Mouse (Mus musculus) gastrocnemius, adult 2 months (tissue): ENCODE data around the gene Rapgef4. TPM values are rescaled to one million over a fixed set of nuclear protein-coding genes. Genes with fewer than 3 reads are reported as not detected.
A peak's percentile ranks its signal among the peaks of the same experiment; 100 is the strongest.

ENCODE experiments used
- DNase-seq: peaks from one replicate; pipeline ENCODE4 v3.0.0; 2022
- H3K27ac ChIP-seq: fragments of 200-600 bp; 2 replicates; pipeline ENCODE4 v1.8.1; 2022; ENCODE audit warnings: mild to moderate bottlenecking
- H3K4me3 ChIP-seq: fragments of 200-600 bp; 2 replicates; pipeline ENCODE4 v1.8.1; 2022; ENCODE audit warnings: mild to moderate bottlenecking, moderate library complexity
- CTCF ChIP-seq: fragments of 200-600 bp; IDR thresholded peaks from 2 replicates; pipeline ENCODE4 v1.8.1; 2022; ENCODE audit warnings: antibody characterized with exemption, mild to moderate bottlenecking, moderate library complexity
- intact Hi-C: fragments of 180-260 bp; cut with DNase I; formaldehyde crosslinking; loops from one replicate; pipeline ENCODE4 v1.15.1; 2025
- total RNA-seq, 2 experiments: library from RNA; stranded (reverse); gene quantifications; 2 replicates each; pipeline ENCODE4 v1.2.3; 2021

Rapgef4 gene
- total RNA-seq, 2 experiments from 2014 or later = 1.8 to 3.2 TPM

DNA sequence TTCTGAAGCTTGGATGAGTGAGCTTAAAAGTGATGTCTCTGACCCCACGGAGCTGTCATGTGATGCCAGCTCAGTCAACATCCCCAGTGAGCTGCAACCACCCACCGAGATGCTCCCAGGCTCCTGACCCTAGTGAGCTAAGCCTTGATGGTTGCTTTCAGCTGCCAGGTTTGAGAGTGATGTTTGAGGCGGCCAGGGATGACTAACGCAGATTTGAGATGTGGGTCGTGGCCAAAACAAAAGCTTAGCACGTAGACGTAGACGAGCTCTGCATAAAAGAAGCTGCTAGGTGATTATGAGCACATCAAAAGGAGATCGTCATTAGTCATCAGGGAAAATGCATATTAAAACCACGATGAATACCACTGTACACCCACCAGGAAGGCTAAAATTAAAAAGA is 16.8 kb upstream of the Rapgef4 start:
- Histone ChIP-seq H3K4me3 (no peak overlapping the region), H3K27ac (no peak overlapping the region)
- DNase-seq = no peak
- intact Hi-C loops = no loop called here
- no peak for TF ChIP-seq CTCF

DNA sequence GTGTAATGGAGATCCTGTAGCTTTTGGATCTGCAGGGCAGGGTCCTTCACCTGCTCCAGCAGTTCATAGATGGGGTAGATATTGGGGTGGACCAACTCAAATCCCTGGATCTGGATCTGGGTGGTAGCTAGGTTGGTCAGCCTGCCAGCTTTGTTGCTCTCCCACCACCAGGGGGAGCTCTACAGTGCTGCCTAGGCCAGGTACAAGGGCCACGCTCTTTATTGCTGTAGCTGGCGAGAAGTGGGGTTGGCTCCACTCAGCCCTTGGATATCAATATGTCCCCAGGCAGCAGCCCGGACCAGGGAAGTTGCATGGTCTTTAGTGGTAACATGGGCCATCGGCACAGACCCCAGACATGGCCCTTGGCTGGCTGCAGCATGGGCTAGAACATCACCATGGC is 15.6 kb upstream of the Rapgef4 start:
- intact Hi-C loops = no loop called here
- peak; percentile 32 for DNase-seq

DNA sequence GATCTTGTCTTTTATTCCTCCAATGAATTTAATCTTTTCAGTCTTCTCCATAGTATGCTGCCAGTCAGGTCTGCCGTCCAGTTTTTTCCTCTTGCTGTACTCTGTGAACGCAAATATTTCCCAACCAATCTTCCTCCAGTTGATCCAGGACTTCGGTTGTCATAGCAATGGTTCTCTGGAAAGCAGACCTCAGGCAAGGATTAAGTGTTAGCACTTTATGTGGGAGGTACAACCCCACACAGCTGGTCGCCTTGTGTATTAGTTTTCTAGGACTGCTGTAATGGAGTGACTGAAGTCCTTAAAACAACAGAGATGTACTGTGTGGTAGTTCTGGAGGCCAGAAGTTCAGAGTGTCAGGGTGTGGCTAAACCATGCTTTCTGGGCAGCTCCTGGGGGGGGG is 14.3 kb upstream of the Rapgef4 start:
- intact Hi-C loops = no loop called here
- no peak for DNase-seq
- Histone ChIP-seq H3K4me3 (no peak overlapping the region), H3K27ac (no peak overlapping the region)
- no peak for TF ChIP-seq CTCF

More for the DNA sequence above, 15.6 kb upstream of the Rapgef4 start:
- Histone ChIP-seq H3K27ac (no peak overlapping the region), H3K4me3 (no peak overlapping the region)
- peak; percentile 62 for TF ChIP-seq CTCF

- no peak for DNase-seq
- Histone ChIP-seq H3K27ac (no peak overlapping the region), H3K4me3 (no peak overlapping the region)
- intact Hi-C loops = no loop called here
- no peak for TF ChIP-seq CTCF
Observed at GRCm38 (mm10) chr2:71967855-71968254, 13.2 kb upstream of the Rapgef4 start.

- H3K4me3 ChIP-seq = no peak overlapping the region
- no peak for TF ChIP-seq CTCF
- H3K27ac ChIP-seq = no peak overlapping the region
- no peak for DNase-seq
- intact Hi-C loops = no loop called here
Observed at GRCm38 (mm10) chr2:71973646-71974045, 7.4 kb upstream of the Rapgef4 start.

DNA sequence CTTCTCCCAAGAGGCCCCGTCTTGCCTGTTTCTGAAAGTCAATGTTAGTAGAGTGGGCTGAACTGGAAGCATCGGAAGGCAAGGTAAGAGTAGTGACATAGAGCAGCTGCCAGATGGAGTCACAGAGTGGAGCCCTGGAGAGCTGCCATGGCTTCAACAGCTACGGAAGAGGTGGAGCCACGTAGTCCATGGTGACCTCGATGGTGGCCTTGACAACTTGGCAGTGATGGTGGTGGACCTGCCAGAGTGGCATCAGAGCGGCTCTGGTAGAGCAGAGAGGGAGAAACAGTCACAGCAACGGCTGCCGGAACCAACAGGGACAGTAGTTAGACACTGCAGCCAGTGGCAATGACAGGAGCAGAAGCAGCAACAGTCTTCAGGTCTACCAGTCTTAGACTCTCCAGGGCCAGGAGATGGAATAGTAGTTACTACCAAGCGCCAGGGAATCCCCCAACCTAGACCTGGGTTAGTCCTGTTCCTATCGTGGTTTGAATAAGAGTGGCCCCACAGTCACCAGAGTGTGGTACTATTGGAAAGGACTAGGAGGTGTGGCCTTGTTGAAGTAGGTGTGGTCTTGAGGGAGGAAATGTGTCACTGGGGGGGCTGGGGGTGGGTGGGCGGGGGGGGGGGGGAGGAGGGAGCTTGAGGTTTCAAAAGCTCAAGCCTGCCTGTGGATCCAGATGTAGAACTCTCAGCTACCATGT is 6.7 kb upstream of the Rapgef4 start:
- DNase-seq = no peak
- no peak overlapping the region for H3K4me3 ChIP-seq
- no peak for TF ChIP-seq CTCF
- intact Hi-C loops = no loop called here
- no peak overlapping the region for H3K27ac ChIP-seq

DNA sequence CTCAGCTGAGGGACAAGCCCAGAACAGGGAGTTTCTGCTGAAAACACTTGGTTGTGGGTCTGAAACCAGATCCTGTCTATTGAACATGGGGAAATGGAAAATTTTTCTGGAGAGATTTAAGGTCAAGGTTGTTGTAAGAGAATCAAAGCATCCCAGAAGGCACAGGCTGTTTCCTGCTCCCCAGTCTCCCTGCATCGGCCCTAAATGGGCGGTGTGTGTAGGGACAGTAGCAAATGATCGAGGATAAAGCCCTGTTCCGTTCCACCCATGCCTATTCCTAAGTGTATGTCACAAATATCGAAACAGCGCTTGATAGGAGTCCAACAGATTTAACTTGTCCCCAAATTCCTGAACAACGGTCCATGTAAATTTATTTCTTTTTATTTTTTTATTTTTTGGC is 1.1 kb upstream of the Rapgef4 start:
- intact Hi-C loops = no loop called here

DNA sequence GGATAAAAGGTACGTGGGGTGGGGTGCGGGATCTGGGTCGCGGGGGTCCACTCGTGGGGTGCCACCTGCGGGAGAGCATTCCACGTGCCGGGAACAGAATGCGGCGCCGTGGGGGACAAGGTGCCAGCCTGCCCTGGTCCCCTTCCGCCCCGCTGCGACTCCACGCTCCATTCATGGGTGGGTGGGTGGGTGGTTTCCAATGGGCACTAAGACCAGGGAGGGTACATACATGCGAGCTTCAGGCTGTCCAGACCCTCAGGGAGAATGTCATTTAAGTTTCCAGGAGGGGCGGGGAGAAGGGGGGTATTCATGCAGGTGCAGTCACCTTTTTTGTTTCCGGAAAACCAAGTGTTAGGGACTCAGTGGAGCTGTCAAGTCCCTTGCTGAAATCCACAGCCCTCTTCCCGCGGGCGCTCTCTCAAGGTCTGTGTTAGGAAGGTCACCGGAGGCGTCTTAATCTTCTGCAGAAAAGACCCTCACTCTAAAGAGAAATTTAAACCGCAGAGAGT is 357 bp downstream of the Rapgef4 start:
- intact Hi-C loops = no loop called here
- Histone ChIP-seq H3K27ac (no peak overlapping the region), H3K4me3 (peak overlapping the region; percentile 65)
- DNase-seq = no peak
- no peak for TF ChIP-seq CTCF

More for the DNA sequence above, 1.1 kb upstream of the Rapgef4 start:
- TF ChIP-seq CTCF = no peak
- H3K27ac ChIP-seq = no peak overlapping the region
- no peak for DNase-seq
- no peak overlapping the region for H3K4me3 ChIP-seq

GRCm38 (mm10) chr2:71981896-71982295 is 856 bp downstream of the Rapgef4 start:
- no peak overlapping the region for H3K4me3 ChIP-seq
- no peak for TF ChIP-seq CTCF
- intact Hi-C loops = no loop called here
- DNase-seq = no peak
- no peak overlapping the region for H3K27ac ChIP-seq

- Histone ChIP-seq H3K4me3 (no peak overlapping the region), H3K27ac (no peak overlapping the region)
- intact Hi-C loops = no loop called here
- no peak for TF ChIP-seq CTCF
- no peak for DNase-seq
Observed at GRCm38 (mm10) chr2:71982868-71983597, 2.0 kb downstream of the Rapgef4 start.

- TF ChIP-seq CTCF = no peak
- Histone ChIP-seq H3K4me3 (no peak overlapping the region), H3K27ac (no peak overlapping the region)
- no peak for DNase-seq
- intact Hi-C loops = no loop called here
Observed at GRCm38 (mm10) chr2:71985730-71986129, 4.7 kb downstream of the Rapgef4 start.

DNA sequence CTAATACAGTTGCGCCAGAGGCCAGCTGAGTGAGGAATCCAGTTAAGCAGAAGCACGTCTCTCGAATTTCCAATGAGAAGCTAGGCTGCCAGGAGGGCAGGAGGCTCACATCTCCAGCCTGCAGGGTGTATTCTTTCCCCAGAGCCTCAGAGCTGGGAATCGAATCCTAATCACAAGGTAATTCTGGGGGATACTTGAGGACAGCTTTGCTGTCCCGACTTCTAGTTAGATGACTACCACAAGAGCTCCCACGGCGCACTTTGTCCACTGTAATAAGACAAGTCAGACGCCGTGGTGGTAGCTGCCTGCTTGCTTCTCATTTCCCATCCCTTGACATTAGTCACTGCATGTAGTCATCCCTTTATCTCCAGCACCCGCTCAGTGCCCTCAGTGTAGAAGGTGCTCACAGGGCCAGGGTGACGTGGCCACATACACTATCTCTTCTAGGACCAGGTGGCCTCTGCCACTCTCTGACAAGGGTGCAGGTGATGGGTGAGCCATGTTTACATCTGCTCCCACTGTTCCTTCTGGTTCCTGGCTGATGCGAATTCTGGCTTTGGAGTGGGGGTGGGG is 5.3 kb downstream of the Rapgef4 start:
- Histone ChIP-seq H3K4me3 (no peak overlapping the region), H3K27ac (no peak overlapping the region)
- DNase-seq = no peak
- intact Hi-C loops = no loop called here
- no peak for TF ChIP-seq CTCF

DNA sequence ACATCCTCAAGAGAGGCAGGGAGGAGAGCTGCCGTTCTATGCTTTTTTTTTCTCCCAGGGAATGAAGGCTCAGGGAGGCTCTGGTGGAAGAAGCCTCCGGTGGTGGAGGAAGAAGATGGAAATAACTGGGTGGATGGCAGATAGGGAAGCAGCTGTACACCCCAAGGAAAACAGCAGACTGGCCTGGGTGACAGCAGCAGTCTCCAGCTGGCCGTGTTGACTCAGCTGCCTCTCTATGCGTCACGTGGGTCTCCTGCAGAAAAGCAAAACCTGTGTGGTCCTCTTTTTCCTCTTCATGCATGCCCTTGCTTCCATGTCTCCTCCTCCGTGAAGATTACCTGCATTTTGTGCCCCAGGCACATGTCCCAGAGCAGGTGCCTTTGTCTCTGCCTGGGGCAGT is 7.5 kb downstream of the Rapgef4 start:
- Histone ChIP-seq H3K27ac (no peak overlapping the region), H3K4me3 (no peak overlapping the region)
- no peak for DNase-seq
- intact Hi-C loops = no loop called here
- TF ChIP-seq CTCF = no peak

DNA sequence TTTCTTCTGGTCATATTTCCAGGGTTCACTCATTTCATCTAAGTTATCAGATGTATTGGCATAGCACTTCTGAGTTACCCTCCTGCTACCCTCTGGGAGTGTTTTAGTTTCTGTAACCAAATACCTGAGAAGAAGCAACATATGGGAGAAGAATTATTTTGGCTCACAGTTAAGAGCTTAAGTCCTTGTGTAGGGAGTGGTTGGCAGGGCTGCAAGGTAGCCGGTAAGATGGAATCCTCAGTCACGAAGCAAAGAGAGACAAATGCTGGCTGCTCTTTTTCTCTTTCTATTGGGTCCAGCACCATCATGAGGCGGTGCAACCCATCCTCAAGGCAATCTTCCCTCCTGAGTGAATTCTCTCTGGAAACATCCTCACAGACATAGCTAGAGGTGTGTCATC is 11.1 kb downstream of the Rapgef4 start:
- H3K4me3 ChIP-seq = no peak overlapping the region
- TF ChIP-seq CTCF = no peak
- DNase-seq = no peak
- no peak overlapping the region for H3K27ac ChIP-seq
- intact Hi-C loops = no loop called here
